Mouse (Mus musculus) liver, adult 2 months (tissue): Measurements from ENCODE around the gene Pak1.

Experiments
- CTCF ChIP-seq: fragments of 200-500 bp; IDR thresholded peaks from 2 replicates; pipeline ENCODE4 v1.5.1; 2011; ENCODE audit warnings: low read depth, low read length, control low read depth
- POLR2A ChIP-seq: fragments of 200-500 bp; IDR thresholded peaks from 2 replicates; pipeline ENCODE4 v1.6.1; 2011; ENCODE audit warnings: low read length, control low read depth; ENCODE audit not compliant: insufficient read depth; ENCODE audit errors: extremely low read depth

DNA sequence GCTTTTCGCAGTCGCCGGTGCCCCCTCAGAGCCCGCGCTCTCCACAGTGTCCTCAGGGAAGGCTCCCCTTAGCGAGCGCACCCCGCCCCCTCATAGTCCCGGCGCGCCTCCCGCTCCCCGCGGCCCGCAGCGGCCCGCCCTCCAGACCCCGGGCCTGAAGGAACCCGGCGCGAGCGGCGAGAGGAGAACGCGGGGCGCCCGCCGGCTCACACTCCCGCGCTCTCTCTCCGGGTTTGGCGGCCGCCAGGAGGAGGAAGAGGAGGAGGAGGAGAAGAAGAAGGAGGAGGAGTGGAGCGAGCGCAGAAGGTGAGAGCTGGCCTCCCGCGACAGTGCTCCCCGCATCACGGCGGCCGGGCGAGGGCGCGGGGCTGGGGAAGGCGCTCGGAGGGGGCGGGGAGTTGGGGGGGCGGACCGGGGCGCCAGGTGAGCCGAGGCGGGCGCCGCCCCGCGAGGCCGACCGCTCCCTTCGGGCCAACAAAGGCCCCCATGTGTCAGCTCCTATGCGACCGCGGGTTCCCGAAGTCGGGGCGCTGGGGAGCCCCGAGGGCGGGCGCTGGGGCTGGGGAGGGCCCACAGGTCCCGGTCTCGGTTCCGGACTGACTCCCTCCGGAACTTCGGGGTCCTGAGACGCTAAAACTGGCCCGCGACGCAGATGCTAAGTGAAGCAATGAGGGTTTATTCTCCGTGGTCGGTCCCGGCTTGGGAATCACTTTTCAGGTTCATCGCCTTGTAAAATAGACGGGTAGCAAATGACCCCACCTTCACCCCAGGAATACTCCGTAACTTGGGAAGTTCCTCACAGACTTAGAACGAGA is 535 bp downstream of the Pak1 start:
- TF ChIP-seq CTCF: no peak
- no peak for TF ChIP-seq POLR2A
